In genomic region chr19:9982852-9983542, GRCm38 (mm10) we compare ENCODE assay signal across 8 mouse cellular contexts. TPM values are rescaled to one million over a fixed set of nuclear protein-coding genes. Genes with fewer than 3 reads are reported as not detected.
DNase-seq lines count a peak whose midpoint lies in the region; ATAC-seq lines count a peak whose summit lies in the region.

No protein-coding gene starts in this region.

- peak overlapping the region; percentile 92 for H3K4me2 ChIP-seq in embryonic facial prominence, embryonic 12.5 days (replicated peaks)
- H3K4me2 ChIP-seq in heart, embryonic 11.5 days: peak overlapping the region; percentile 91
- peak overlapping the region; percentile 93 for H3K4me2 ChIP-seq in kidney, embryonic 16.5 days (replicated peaks; ENCODE audit: low read depth, low read length)
- H3K4me2 ChIP-seq in lung, embryonic 16.5 days (ENCODE audit: low read depth, low read length): peak overlapping the region; percentile 77

- H3K9ac ChIP-seq in embryonic facial prominence, embryonic 12.5 days: peak overlapping the region; percentile 80
- peak overlapping the region; percentile 94 for H3K9ac ChIP-seq in heart, embryonic 11.5 days (ENCODE audit: low read depth, low read length)
- peak overlapping the region; percentile 93 for H3K9ac ChIP-seq in kidney, embryonic 16.5 days (replicated peaks; ENCODE audit: low read length)
- peak overlapping the region; percentile 98 for H3K9ac ChIP-seq in lung, embryonic 16.5 days (ENCODE audit: low read length)

- DNase-seq in B cell, adult 2 months: peak; percentile 79 to 80
- peak; percentile 75 for DNase-seq in ZHBTc4 (ENCODE audit: low read depth, low spot score)
- peak; percentile 61 for DNase-seq in ovary, postnatal 14 days (ENCODE audit: low spot score)
- DNase-seq in urinary bladder, postnatal 14 days (ENCODE audit: low spot score): peak; percentile 81

- under 1% methylated on average over 31 of the region's 31 CpGs for WGBS in embryonic facial prominence, embryonic 12.5 days
- under 1% methylated on average over 31 of the region's 31 CpGs for WGBS in heart, embryonic 11.5 days (ENCODE audit: insufficient replicate concordance)
- WGBS in kidney, embryonic 16.5 days: under 1% methylated on average over 31 of the region's 31 CpGs
- under 1% methylated on average over 30 of the region's 31 CpGs for WGBS in lung, embryonic 16.5 days

- H3K4me1 ChIP-seq in embryonic facial prominence, embryonic 12.5 days: peaks cover 30% of the 10 kb centered on the region
- peaks cover 27% of the 10 kb centered on the region for H3K4me1 ChIP-seq in heart, embryonic 11.5 days (ENCODE audit: control insufficient read depth, insufficient read depth, low read length)
- H3K4me1 ChIP-seq in kidney, embryonic 16.5 days (ENCODE audit: insufficient read depth, low read length): peaks cover 31% of the 10 kb centered on the region
- H3K4me1 ChIP-seq in lung, embryonic 16.5 days (replicated peaks; ENCODE audit: control insufficient read depth, insufficient read depth, low read length): peaks cover 29% of the 10 kb centered on the region

- peaks cover 23% of the 10 kb centered on the region for H3K36me3 ChIP-seq in embryonic facial prominence, embryonic 12.5 days
- H3K36me3 ChIP-seq in heart, embryonic 11.5 days (ENCODE audit: control insufficient read depth, insufficient read depth, low read length): peaks cover 18% of the 10 kb centered on the region
- H3K36me3 ChIP-seq in kidney, embryonic 16.5 days (ENCODE audit: insufficient read depth, low read length): peaks cover 20% of the 10 kb centered on the region
- H3K36me3 ChIP-seq in lung, embryonic 16.5 days (ENCODE audit: control insufficient read depth, insufficient read depth, low read length): peaks cover 21% of the 10 kb centered on the region

- H3K4me3 ChIP-seq in embryonic facial prominence, embryonic 12.5 days: peak overlapping the region; percentile 90
- H3K4me3 ChIP-seq in heart, embryonic 11.5 days (ENCODE audit: low read depth, low read length): peak overlapping the region; percentile 90
- H3K4me3 ChIP-seq in kidney, embryonic 16.5 days (ENCODE audit: low read length): peak overlapping the region; percentile 95
- H3K4me3 ChIP-seq in lung, embryonic 16.5 days (ENCODE audit: low read length): peak overlapping the region; percentile 96

- no peaks in the 10 kb centered on the region for H3K27me3 ChIP-seq in embryonic facial prominence, embryonic 12.5 days
- no peaks in the 10 kb centered on the region for H3K27me3 ChIP-seq in heart, embryonic 11.5 days (ENCODE audit: control insufficient read depth, insufficient read depth, low read length)
- H3K27me3 ChIP-seq in kidney, embryonic 16.5 days (ENCODE audit: insufficient read depth, low read length): no peaks in the 10 kb centered on the region
- no peaks in the 10 kb centered on the region for H3K27me3 ChIP-seq in lung, embryonic 16.5 days (ENCODE audit: control insufficient read depth, insufficient read depth, low read depth, low read length)

- peak; percentile 78 for ATAC-seq in embryonic facial prominence, embryonic 12.5 days (ENCODE audit: insufficient number of reproducible peaks, insufficient read depth, low FRiP score, low TSS enrichment)
- peak; percentile 76 for ATAC-seq in heart, embryonic 11.5 days (replicated peaks; ENCODE audit: insufficient number of reproducible peaks, low FRiP score, low TSS enrichment)
- ATAC-seq in kidney, embryonic 16.5 days (ENCODE audit: low FRiP score, low TSS enrichment): peak; percentile 82
- ATAC-seq in lung, embryonic 16.5 days (ENCODE audit: low read depth): peak; percentile 79

- H3K27ac ChIP-seq in embryonic facial prominence, embryonic 12.5 days: peak overlapping the region; percentile 93
- H3K27ac ChIP-seq in heart, embryonic 11.5 days (ENCODE audit: low read depth, low read length): peak overlapping the region; percentile 98
- H3K27ac ChIP-seq in kidney, embryonic 16.5 days (ENCODE audit: low read length): peak overlapping the region; percentile 98
- peak overlapping the region; percentile 98 for H3K27ac ChIP-seq in lung, embryonic 16.5 days (ENCODE audit: low read length)

- no peaks in the 10 kb centered on the region for H3K9me3 ChIP-seq in embryonic facial prominence, embryonic 12.5 days
- no peaks in the 10 kb centered on the region for H3K9me3 ChIP-seq in heart, embryonic 11.5 days (replicated peaks; ENCODE audit: control insufficient read depth, low read length)
- H3K9me3 ChIP-seq in kidney, embryonic 16.5 days (ENCODE audit: low read length): no peaks in the 10 kb centered on the region
- H3K9me3 ChIP-seq in lung, embryonic 16.5 days (ENCODE audit: control insufficient read depth, low read length): no peaks in the 10 kb centered on the region

RNA-seq across cellular contexts. Expression of gene Fth1, which starts 2.6 kb away (rescaled TPM):
- polyA plus RNA-seq in embryonic facial prominence, embryonic 12.5 days (2016; fragmentation: Nextera tagmentation; extraction: Ambion mirVana): 1,511 and 1,518 TPM in 2 replicates
- polyA plus RNA-seq in heart, embryonic 11.5 days (2014; fragmentation: Nextera tagmentation; extraction: Ambion mirVana): 1,994 and 2,294 TPM in 2 replicates
- 1,651 and 1,666 TPM in 2 replicates for polyA plus RNA-seq in kidney, embryonic 16.5 days (2015; fragmentation: Nextera tagmentation; extraction: Ambion mirVana)
- polyA plus RNA-seq in lung, embryonic 16.5 days (2015; fragmentation: Nextera tagmentation; extraction: Ambion mirVana): 1,957 and 1,991 TPM in 2 replicates

RNA-seq across cellular contexts. Expression of gene Best1, which starts 18.4 kb away (rescaled TPM):
- polyA plus RNA-seq in embryonic facial prominence, embryonic 12.5 days (2016; fragmentation: Nextera tagmentation; extraction: Ambion mirVana): 1.7 and 1.8 TPM in 2 replicates
- 0.10 and 0.41 TPM in 2 replicates for polyA plus RNA-seq in heart, embryonic 11.5 days (2014; fragmentation: Nextera tagmentation; extraction: Ambion mirVana)
- 1.4 and 1.9 TPM in 2 replicates for polyA plus RNA-seq in kidney, embryonic 16.5 days (2015; fragmentation: Nextera tagmentation; extraction: Ambion mirVana)
- polyA plus RNA-seq in lung, embryonic 16.5 days (2015; fragmentation: Nextera tagmentation; extraction: Ambion mirVana): 1.1 and 1.4 TPM in 2 replicates

RNA-seq across cellular contexts. Expression of gene Rab3il1, which starts 18.5 kb away (rescaled TPM):
- polyA plus RNA-seq in embryonic facial prominence, embryonic 12.5 days (2016; fragmentation: Nextera tagmentation; extraction: Ambion mirVana): 48.0 and 50.0 TPM in 2 replicates
- polyA plus RNA-seq in heart, embryonic 11.5 days (2014; fragmentation: Nextera tagmentation; extraction: Ambion mirVana): 50.8 and 54.0 TPM in 2 replicates
- polyA plus RNA-seq in kidney, embryonic 16.5 days (2015; fragmentation: Nextera tagmentation; extraction: Ambion mirVana): 32.0 and 34.6 TPM in 2 replicates
- 30.3 and 33.0 TPM in 2 replicates for polyA plus RNA-seq in lung, embryonic 16.5 days (2015; fragmentation: Nextera tagmentation; extraction: Ambion mirVana)

RNA-seq across cellular contexts. Expression of gene Fads3, which starts 58.4 kb away (rescaled TPM):
- 10.1 and 10.2 TPM in 2 replicates for polyA plus RNA-seq in embryonic facial prominence, embryonic 12.5 days (2016; fragmentation: Nextera tagmentation; extraction: Ambion mirVana)
- polyA plus RNA-seq in heart, embryonic 11.5 days (2014; fragmentation: Nextera tagmentation; extraction: Ambion mirVana): 15.8 and 17.9 TPM in 2 replicates
- 30.1 and 36.5 TPM in 2 replicates for polyA plus RNA-seq in kidney, embryonic 16.5 days (2015; fragmentation: Nextera tagmentation; extraction: Ambion mirVana)
- 72.0 and 76.0 TPM in 2 replicates for polyA plus RNA-seq in lung, embryonic 16.5 days (2015; fragmentation: Nextera tagmentation; extraction: Ambion mirVana)

Comparison
In these comparisons a context has a peak if more than half of its experiments do, and no peak if none do; other contexts are left out.
1. Peak in every context shown above with its lines: DNase-seq, ATAC-seq, H3K4me3 ChIP-seq and H3K27ac ChIP-seq.